Mouse (Mus musculus): ENCODE results near the gene Hist1h1t. TPM values are rescaled to one million over a fixed set of nuclear protein-coding genes. Genes with fewer than 3 reads are reported as not detected.
A peak's percentile ranks its signal among the peaks of the same experiment; 100 is the strongest.
"Not testable (repeated sequence)": the region's sequence is repeated elsewhere in the genome, so short reads cannot be mapped to it uniquely, and the experiment has no call there.

Hist1h1t gene
- polyA plus RNA-seq, 1 experiment from 2014 or later, result not detected

GRCm38 (mm10) chr13:23702220-23702619, 6.6 kb downstream of the Hist1h1t start:
- no peaks in the 10 kb centered on the region for H3K9me3 ChIP-seq
- H3K9ac ChIP-seq (replicated peaks), result no peak overlapping the region
- 87% methylated on average over 4 of the region's 4 CpGs for WGBS
- H3K27me3 ChIP-seq, result no peaks in the 10 kb centered on the region
- no peak overlapping the region for H3K4me2 ChIP-seq (replicated peaks)
- H3K4me1 ChIP-seq, result 0 out of 2 replicates have a peak, but pooled peaks cover 5% of the 10 kb centered on the region
- no peak for ATAC-seq (ENCODE audit: low FRiP score, low read depth)
- H3K27ac ChIP-seq (replicated peaks), result no peak overlapping the region
- H3K4me3 ChIP-seq, result no peak overlapping the region
- no peaks in the 10 kb centered on the region for H3K36me3 ChIP-seq

DNA sequence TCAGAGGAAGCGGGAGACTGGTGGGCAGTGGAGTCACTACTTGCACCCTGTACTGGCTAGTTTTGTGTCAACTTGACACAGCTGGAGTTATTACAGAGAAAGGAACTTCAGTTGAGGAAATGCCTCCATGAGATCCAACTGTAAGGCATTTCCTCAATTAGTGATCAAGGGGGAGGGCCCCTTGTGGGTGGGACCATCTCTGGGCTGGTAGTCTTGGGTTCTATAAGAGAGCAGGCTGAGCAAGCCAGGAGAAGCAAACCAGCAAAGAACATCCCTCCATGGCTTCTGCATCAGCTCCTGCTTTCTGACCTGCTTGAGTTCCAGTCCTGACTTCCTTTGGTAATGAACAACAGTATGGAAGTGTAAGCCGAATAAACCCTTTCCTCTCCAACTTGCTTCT, 7.2 kb downstream of the Hist1h1t start:
- not testable (repeated sequence) for ATAC-seq (ENCODE audit: low FRiP score, low read depth); H3K9ac ChIP-seq (replicated peaks); H3K9me3 ChIP-seq; H3K27ac ChIP-seq (replicated peaks); H3K4me1 ChIP-seq; H3K4me3 ChIP-seq; H3K4me2 ChIP-seq (replicated peaks); H3K27me3 ChIP-seq; H3K36me3 ChIP-seq
- WGBS, result 90% methylated on average over 2 of the region's 2 CpGs

GRCm38 (mm10) chr13:23705751-23706356, 10.2 kb downstream of the Hist1h1t start:
- no peak overlapping the region for H3K27ac ChIP-seq (replicated peaks)
- no peak for ATAC-seq (ENCODE audit: low FRiP score, low read depth)
- no peak overlapping the region for H3K4me2 ChIP-seq (replicated peaks)
- no peak overlapping the region for H3K4me3 ChIP-seq
- no peaks in the 10 kb centered on the region for H3K9me3 ChIP-seq
- H3K27me3 ChIP-seq, result peaks cover 6% of the 10 kb centered on the region; the same call in 1 of the 2 replicates
- WGBS, result 92% methylated on average over 7 of the region's 7 CpGs
- H3K36me3 ChIP-seq, result no peaks in the 10 kb centered on the region
- peaks cover 16% of the 10 kb centered on the region for H3K4me1 ChIP-seq
- H3K9ac ChIP-seq (replicated peaks), result no peak overlapping the region

DNA sequence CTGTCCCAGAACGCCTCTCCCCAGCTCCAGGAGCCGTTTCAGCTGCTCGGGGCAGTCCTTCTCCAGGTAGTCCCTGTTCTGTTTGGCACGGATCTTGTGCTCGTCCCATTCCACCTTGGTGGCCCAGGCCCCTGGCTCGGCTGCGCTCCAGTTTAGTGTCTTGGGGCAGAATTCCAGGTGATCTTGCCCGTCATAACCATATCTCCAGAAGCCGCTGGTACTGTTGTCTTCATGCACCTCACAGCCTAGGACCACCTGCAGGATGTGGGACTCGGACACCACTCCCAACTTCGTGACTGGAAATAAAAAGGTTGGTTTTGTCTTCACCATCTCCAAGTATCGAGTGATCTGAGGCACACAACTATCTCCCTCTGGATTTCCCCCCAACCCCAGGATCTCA, 11.2 kb downstream of the Hist1h1t start:
- H3K9me3 ChIP-seq, result no peaks in the 10 kb centered on the region
- no peak overlapping the region for H3K9ac ChIP-seq (replicated peaks)
- no peak for ATAC-seq (ENCODE audit: low FRiP score, low read depth)
- H3K4me3 ChIP-seq, result no peak overlapping the region
- H3K27ac ChIP-seq (replicated peaks), result no peak overlapping the region
- no peaks in the 10 kb centered on the region for H3K36me3 ChIP-seq
- peaks cover 11% of the 10 kb centered on the region; the same call in 1 of the 2 replicates for H3K27me3 ChIP-seq
- no peak overlapping the region for H3K4me2 ChIP-seq (replicated peaks)
- 94% methylated on average over 12 of the region's 12 CpGs for WGBS
- H3K4me1 ChIP-seq, result peaks cover 16% of the 10 kb centered on the region

GRCm38 (mm10) chr13:23708041-23708440, 12.4 kb downstream of the Hist1h1t start:
- Histone ChIP-seq H3K27me3 (peaks cover 11% of the 10 kb centered on the region; the same call in 1 of the 2 replicates), H3K27ac (replicated peaks) (no peak overlapping the region), H3K36me3 (no peaks in the 10 kb centered on the region), H3K4me2 (replicated peaks) (no peak overlapping the region), H3K9me3 (no peaks in the 10 kb centered on the region), H3K4me3 (no peak overlapping the region), H3K4me1 (peaks cover 16% of the 10 kb centered on the region), H3K9ac (replicated peaks) (no peak overlapping the region)
- 79% methylated on average over 4 of the region's 4 CpGs for WGBS
- ATAC-seq (ENCODE audit: low FRiP score, low read depth), result no peak

DNA sequence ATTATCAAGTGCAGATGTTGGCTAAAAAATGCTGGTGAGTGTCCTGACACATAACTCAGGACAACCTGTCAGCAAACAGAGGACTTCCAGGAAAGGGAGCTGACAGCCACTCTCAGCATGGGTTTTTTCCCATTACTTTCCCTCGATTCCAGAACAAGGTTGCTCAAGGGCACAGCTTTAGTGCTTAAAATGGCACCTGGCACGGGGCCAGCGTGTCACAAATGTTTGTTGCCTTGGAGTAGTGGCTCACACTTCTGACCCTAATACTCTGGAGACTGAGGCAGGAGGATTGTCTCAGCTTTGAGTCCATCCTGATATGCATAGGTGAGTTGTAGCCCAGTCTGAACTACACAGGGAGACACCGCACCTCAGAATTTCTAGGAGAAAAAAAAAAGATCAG, 13.0 kb downstream of the Hist1h1t start:
- no peak for ATAC-seq (ENCODE audit: low FRiP score, low read depth)
- Histone ChIP-seq H3K36me3 (no peaks in the 10 kb centered on the region), H3K4me2 (replicated peaks) (no peak overlapping the region), H3K4me3 (no peak overlapping the region), H3K27me3 (peaks cover 11% of the 10 kb centered on the region; the same call in 1 of the 2 replicates), H3K9ac (replicated peaks) (no peak overlapping the region), H3K27ac (replicated peaks) (no peak overlapping the region), H3K4me1 (peaks cover 16% of the 10 kb centered on the region), H3K9me3 (no peaks in the 10 kb centered on the region)
- WGBS, result 84% methylated on average over 4 of the region's 4 CpGs

GRCm38 (mm10) chr13:23709714-23710373, 14.2 kb downstream of the Hist1h1t start:
- H3K4me3 ChIP-seq, result peak overlapping the region; percentile 34
- no peak for ATAC-seq (ENCODE audit: low FRiP score, low read depth)
- peaks cover 11% of the 10 kb centered on the region; the same call in 1 of the 2 replicates for H3K27me3 ChIP-seq
- no peaks in the 10 kb centered on the region for H3K9me3 ChIP-seq
- no peak overlapping the region for H3K27ac ChIP-seq (replicated peaks)
- 23% methylated on average over 11 of the region's 15 CpGs for WGBS
- peak overlapping the region; percentile 57 for H3K4me2 ChIP-seq (replicated peaks)
- peaks cover 16% of the 10 kb centered on the region for H3K4me1 ChIP-seq
- peak overlapping the region; percentile 37; the same call in 1 of the 2 replicates for H3K9ac ChIP-seq (replicated peaks)
- no peaks in the 10 kb centered on the region for H3K36me3 ChIP-seq

DNA sequence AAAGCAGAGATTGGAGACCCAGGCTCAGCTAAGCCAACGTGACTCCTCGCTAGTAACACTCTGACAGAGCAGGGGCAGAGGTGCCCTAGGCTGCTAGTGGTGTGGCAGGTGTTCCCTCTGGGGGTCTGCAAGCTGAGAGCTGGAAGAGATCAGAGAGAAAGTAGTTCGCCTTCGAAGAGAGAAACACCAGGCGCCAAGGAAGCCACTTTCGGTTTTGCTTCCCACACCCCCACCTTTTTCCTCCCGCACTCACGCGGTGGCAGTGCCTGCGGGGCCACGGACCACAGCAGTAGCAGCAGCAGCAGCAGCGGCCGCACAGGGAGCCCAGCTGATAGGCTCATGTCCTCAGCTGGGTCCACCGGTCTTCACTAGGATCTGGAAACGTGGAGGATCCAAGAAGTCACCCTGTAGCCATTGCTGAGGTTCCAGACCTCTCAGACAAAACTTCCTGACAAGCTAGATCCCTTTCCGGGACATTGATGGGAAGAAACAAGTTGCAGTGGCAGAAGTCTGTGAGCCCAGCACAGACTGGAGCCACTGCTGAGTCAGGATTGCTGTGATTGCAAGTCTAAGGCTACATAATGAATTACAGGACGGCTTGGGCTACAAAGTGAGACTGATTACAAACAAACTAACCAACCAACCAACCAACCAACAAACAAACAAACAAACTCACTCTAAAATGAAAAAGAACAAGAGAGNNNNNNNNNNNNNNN, 14.9 kb downstream of the Hist1h1t start, which contains the start of gene Hfe:
Gene Hfe (minus strand): TSS at position 481 of the 716 bp plus-strand sequence.
- Histone ChIP-seq H3K9ac (replicated peaks) (peak within 1 kb of the TSS; percentile 37; the same call in 1 of the 2 replicates), H3K36me3 (no peaks in the 10 kb centered on the region), H3K4me3 (peak within 1 kb of the TSS; percentile 34), H3K9me3 (no peaks in the 10 kb centered on the region), H3K27me3 (peaks cover 11% of the 10 kb centered on the region; the same call in 1 of the 2 replicates), H3K27ac (replicated peaks) (no peak within 1 kb of the TSS), H3K4me2 (replicated peaks) (peak within 1 kb of the TSS; percentile 57), H3K4me1 (peaks cover 16% of the 10 kb centered on the region)
- 5% methylated on average over 16 of the region's 17 CpGs for WGBS
- ATAC-seq (ENCODE audit: low FRiP score, low read depth), result no peak

DNA sequence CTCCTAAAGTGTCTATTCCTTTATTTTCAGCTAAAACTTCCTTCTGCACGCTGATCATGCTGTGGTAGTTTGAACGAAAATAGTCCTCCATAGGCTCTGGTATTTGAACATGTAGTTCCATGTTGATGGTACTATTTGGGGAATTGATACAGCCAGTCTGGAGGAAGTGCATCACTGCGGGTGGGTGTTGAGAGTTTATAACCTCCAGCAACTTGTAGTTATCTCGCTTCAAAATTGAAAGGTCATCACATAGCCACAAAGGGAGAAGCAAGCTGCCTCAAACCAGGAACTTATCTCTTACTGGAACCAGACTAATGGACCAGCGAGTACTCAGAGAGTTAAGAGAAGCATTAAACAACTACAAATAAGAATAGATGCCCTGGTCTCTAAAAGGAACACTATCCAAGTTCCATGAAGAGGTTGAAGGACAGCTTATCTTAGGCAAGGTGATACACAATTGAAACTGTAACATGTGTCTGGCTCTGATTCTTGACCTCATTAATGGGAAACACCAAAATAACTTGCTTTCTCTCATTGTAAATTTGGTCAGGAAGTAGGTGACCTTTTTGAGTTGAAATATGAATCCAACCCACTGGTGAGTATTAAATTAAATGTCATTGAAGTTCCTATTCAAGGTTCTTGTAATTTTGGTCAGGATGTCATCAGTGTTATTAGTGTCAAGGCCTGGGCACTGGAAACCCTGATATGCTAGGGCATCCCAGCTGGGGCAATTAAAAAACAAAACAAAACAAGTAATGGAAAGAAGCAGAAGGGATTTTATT, 20.8 kb downstream of the Hist1h1t start:
- WGBS, result 87% methylated on average over 5 of the region's 5 CpGs
- H3K4me3 ChIP-seq, result no peak overlapping the region
- no peak for ATAC-seq (ENCODE audit: low FRiP score, low read depth)

DNA sequence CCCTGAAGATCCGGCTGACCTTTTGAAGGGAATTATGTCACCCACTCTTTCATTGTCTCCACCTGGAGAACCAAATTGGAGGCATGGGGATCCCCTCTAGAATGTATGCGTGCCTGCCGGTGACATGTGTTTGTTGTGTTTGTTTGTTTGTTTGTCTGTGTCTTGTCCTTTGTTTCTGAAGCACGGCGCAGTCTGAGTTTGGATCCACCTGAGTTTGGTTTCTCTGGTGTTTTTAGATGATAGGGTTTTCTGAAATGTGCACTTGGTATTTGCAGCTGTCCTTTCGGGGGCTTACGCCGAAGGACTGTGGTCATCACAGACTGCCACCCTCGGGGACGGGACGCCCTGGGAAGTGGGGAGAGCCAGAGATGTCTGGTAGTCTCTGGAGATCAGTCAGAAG, 21.6 kb downstream of the Hist1h1t start:
- Histone ChIP-seq H3K36me3 (no peaks in the 10 kb centered on the region), H3K9ac (replicated peaks) (no peak overlapping the region), H3K4me2 (replicated peaks) (no peak overlapping the region), H3K27ac (replicated peaks) (no peak overlapping the region), H3K4me3 (no peak overlapping the region), H3K27me3 (no peaks in the 10 kb centered on the region), H3K9me3 (no peaks in the 10 kb centered on the region), H3K4me1 (no peaks in the 10 kb centered on the region)
- WGBS, result 56% methylated on average over 11 of the region's 11 CpGs
- ATAC-seq (ENCODE audit: low FRiP score, low read depth), result no peak

More for the DNA sequence above, 20.8 kb downstream of the Hist1h1t start:
- H3K36me3 ChIP-seq, result no peaks in the 10 kb centered on the region
- no peaks in the 10 kb centered on the region for H3K9me3 ChIP-seq
- no peak overlapping the region for H3K4me2 ChIP-seq (replicated peaks)
- H3K27ac ChIP-seq (replicated peaks), result no peak overlapping the region
- 0 out of 2 replicates have a peak, but pooled peaks cover under 1% of the 10 kb centered on the region for H3K27me3 ChIP-seq
- H3K4me1 ChIP-seq, result no peaks in the 10 kb centered on the region
- no peak overlapping the region for H3K9ac ChIP-seq (replicated peaks)

DNA sequence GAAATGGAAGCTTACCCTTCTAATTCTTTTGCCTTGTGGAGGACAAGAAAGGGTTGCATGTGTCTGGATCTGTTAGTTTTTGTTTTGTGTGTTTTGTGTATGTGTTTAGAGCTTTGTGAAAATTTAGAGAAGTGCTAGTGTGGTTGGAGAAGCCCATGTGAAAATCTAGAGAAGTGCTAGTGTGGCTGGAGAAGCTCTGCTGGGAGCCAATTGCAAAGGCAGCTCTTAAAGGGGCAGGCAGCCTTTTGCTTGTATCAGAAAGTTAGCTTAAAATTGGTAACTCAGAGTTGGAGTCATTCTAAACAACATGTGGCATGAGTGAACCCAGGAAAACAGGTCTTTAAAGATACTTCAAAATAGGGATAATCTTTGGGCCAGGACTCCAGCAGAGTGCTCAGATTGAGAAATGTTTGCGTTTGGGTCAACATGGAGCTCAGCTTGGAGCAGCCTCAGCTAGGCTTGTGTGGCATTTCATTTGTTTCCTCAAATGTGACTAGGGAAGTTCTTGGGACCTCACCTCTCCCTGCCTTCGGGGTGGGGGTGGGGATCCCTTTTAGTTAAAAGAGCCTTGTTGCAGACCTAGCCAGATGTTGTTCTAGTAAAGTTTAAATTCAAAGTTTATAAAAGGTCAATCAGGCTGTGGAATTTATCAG, 22.1 kb downstream of the Hist1h1t start:
- H3K36me3 ChIP-seq; H3K4me1 ChIP-seq; H3K4me3 ChIP-seq; H3K27ac ChIP-seq (replicated peaks); H3K9ac ChIP-seq (replicated peaks); ATAC-seq (ENCODE audit: low FRiP score, low read depth); H3K27me3 ChIP-seq; H3K4me2 ChIP-seq (replicated peaks); H3K9me3 ChIP-seq: not testable (repeated sequence)
- 21% methylated on average over 2 of the region's 2 CpGs for WGBS

Data from midbrain, embryonic 12.5 days (tissue).